Mouse (Mus musculus) cortical plate, adult 2 months (tissue): ENCODE results near the gene Aldoart2.

Experiments
- CTCF ChIP-seq: fragments of 200-500 bp; IDR thresholded peaks from 2 replicates; pipeline ENCODE4 v1.5.1; 2011; ENCODE audit warnings: mild to moderate bottlenecking, control low read depth, low read length; ENCODE audit not compliant: insufficient read depth; ENCODE audit errors: extremely low read depth
- POLR2A ChIP-seq: fragments of 200-500 bp; IDR thresholded peaks from 2 replicates; pipeline ENCODE4 v1.6.1; 2011; ENCODE audit warnings: mild to moderate bottlenecking, low read length, control low read depth; ENCODE audit not compliant: insufficient read depth; ENCODE audit errors: extremely low read depth

- TF ChIP-seq CTCF (no peak), POLR2A (no peak)
Observed at GRCm38 (mm10) chr12:55568466-55568865, 3.4 kb downstream of the Aldoart2 start.
